Mouse (Mus musculus): ENCODE results near the gene Tab3.

GRCm38 (mm10) chrX:85566256-85566655, 7.6 kb upstream of the Tab3 start:
- no peak for TF ChIP-seq CTCF (IDR thresholded peaks at IDR 0.05; ENCODE audit: borderline replicate concordance, insufficient read depth, low read length)
- TF ChIP-seq POLR2A (IDR thresholded peaks at IDR 0.05; ENCODE audit: low read depth, low read length), result no peak
